Mouse (Mus musculus) liver, embryonic 16.5 days (tissue): ENCODE data around the gene Mpv17l2. TPM values are rescaled to one million over a fixed set of nuclear protein-coding genes. Genes with fewer than 3 reads are reported as not detected.
A peak's percentile ranks its signal among the peaks of the same experiment; 100 is the strongest.

Experiments
- ATAC-seq: fragments of 200-750 bp; cut with Nextera tagmentation; 2 replicates; pipeline ENCODE4 v1.8.0; 2017; ENCODE audit warnings: low read depth, mild to moderate bottlenecking, moderate number of reproducible peaks, moderate library complexity
- H3K27ac ChIP-seq: fragments of 300-500 bp; sonication (generic); 2 replicates; pipeline ENCODE4 v1.5.1; 2014; ENCODE audit warnings: mild to moderate bottlenecking, low read length
- H3K27me3 ChIP-seq: fragments of 300-500 bp; sonication (generic); 2 replicates; pipeline ENCODE4 v1.6.1; 2014; ENCODE audit warnings: low read depth, low read length, mixed read lengths; ENCODE audit not compliant: control insufficient read depth, insufficient read depth
- H3K36me3 ChIP-seq: fragments of 300-500 bp; sonication (generic); 2 replicates; pipeline ENCODE4 v1.6.1; 2014; ENCODE audit warnings: mild to moderate bottlenecking; ENCODE audit not compliant: control insufficient read depth, insufficient read depth
- H3K4me1 ChIP-seq: fragments of 300-500 bp; sonication (generic); 2 replicates; pipeline ENCODE4 v1.6.1; 2014; ENCODE audit warnings: low read depth, low read length, mixed read lengths; ENCODE audit not compliant: control insufficient read depth
- H3K4me2 ChIP-seq: fragments of 300-500 bp; sonication (generic); 2 replicates; pipeline ENCODE4 v1.6.1; 2014; ENCODE audit warnings: low read depth, low read length, mixed read lengths
- H3K4me3 ChIP-seq: fragments of 300-500 bp; sonication (generic); 2 replicates; pipeline ENCODE4 v1.5.1; 2014; ENCODE audit warnings: low read depth, mild to moderate bottlenecking, low read length
- H3K9ac ChIP-seq: fragments of 300-500 bp; sonication (generic); 2 replicates; pipeline ENCODE4 v1.6.1; 2014; ENCODE audit warnings: low read depth, low read length
- H3K9me3 ChIP-seq: fragments of 300-500 bp; sonication (generic); replicated peaks from 2 replicates; pipeline ENCODE4 v1.6.1; 2016; ENCODE audit warnings: low read length; ENCODE audit not compliant: control insufficient read depth
- WGBS: fragments of 180-500 bp; shearing (Covaris S2); extraction: QIAGEN DNeasy Blood & Tissue Kit; methylation state at CpG from one replicate; pipeline ENCODE4 v1.1.7; 2014; ENCODE audit not compliant: insufficient replicate concordance; 5-methylcytosine and 5-hydroxymethylcytosine counted together
- polyA plus RNA-seq: library from polyadenylated mRNA; unstranded; fragments of >200 nt; fragmentation: Nextera tagmentation; extraction: Ambion mirVana; gene quantifications from 2 replicates; pipeline ENCODE4 v1.2.1, GENCODE M21; 2015

The Mpv17l2 gene
- polyA plus RNA-seq, 1 experiment from 2014 or later: 32.1 TPM

DNA sequence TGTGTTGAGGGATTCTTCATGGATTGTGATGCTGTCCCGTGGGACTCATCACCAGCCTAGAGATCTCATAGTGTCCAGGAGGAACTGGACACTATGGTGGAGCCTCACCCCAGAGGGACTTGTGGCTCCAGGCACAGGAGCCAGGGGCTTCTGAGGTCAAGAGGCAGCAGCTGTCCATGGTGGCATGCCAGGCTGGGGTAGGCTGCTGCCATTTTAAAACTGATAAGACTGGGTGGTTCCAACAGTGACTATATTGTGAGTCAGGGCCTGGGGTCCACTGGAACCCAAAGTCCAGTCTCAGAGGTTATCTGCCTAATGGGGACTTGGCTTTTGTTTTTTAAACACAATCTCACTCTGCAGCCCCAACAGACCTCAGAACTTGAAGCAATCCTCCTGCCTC, 41.1 kb upstream of the Mpv17l2 start:
- H3K27me3 ChIP-seq: peaks cover 40% of the 10 kb centered on the region
- 71% methylated on average over 1 of the region's 1 CpGs for WGBS
- peaks cover 52% of the 10 kb centered on the region for H3K4me1 ChIP-seq

DNA sequence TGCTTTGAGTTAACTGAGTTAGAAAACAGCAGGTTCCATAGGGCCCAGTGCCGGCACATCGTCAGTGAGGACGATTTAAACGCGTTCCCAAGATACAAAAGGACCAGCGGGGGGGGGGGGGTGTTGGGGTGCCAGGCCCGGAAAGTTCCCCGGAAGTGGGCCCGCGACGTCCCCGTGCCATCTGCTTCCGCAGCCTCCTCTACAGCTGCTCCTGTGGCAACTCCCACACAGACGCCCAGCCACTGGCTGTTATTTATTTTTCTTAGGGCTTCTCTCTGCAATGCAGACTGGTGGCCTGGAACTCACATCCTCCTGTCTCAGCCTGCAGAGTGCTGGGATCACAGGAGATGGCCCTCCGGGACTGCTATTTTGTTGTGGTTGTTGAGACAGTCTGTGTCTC, 40.4 kb upstream of the Mpv17l2 start:
- Histone ChIP-seq H3K27ac (no peak overlapping the region), H3K4me1 (peaks cover 54% of the 10 kb centered on the region), H3K4me3 (no peak overlapping the region), H3K27me3 (peaks cover 40% of the 10 kb centered on the region), H3K4me2 (no peak overlapping the region), H3K9me3 (no peaks in the 10 kb centered on the region), H3K36me3 (no peaks in the 10 kb centered on the region), H3K9ac (no peak overlapping the region)
- ATAC-seq: no peak
- WGBS: 33% methylated on average over 15 of the region's 15 CpGs

More for the DNA sequence above, 41.1 kb upstream of the Mpv17l2 start:
- no peak for ATAC-seq
- H3K4me3 ChIP-seq: no peak overlapping the region
- H3K9me3 ChIP-seq: no peaks in the 10 kb centered on the region
- H3K4me2 ChIP-seq: no peak overlapping the region
- H3K27ac ChIP-seq: no peak overlapping the region
- H3K36me3 ChIP-seq: no peaks in the 10 kb centered on the region
- H3K9ac ChIP-seq: no peak overlapping the region

DNA sequence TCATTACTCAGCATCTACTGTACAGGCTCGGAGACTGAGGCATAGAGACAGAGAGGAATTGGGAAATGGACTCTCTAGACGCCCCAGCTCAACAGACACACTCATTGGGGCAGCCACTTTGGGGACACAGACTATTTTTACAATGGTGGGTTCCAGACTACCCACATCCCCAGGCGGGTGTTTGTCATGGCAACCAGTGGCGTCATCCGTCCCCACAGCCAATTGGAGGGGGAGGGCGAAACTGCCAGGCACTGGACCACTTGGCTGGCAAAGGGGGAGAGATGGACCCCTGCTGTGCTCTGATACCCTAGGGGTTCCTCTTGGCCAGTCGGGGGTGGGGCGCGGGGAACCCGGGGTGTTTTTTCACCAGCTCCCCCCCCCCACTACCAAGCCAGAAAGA, 39.9 kb upstream of the Mpv17l2 start:
- Histone ChIP-seq H3K9ac (no peak overlapping the region), H3K36me3 (no peaks in the 10 kb centered on the region), H3K27ac (no peak overlapping the region), H3K27me3 (peaks cover 37% of the 10 kb centered on the region), H3K4me2 (no peak overlapping the region), H3K9me3 (no peaks in the 10 kb centered on the region), H3K4me3 (no peak overlapping the region), H3K4me1 (peaks cover 52% of the 10 kb centered on the region)
- ATAC-seq: no peak
- 54% methylated on average over 10 of the region's 10 CpGs for WGBS

DNA sequence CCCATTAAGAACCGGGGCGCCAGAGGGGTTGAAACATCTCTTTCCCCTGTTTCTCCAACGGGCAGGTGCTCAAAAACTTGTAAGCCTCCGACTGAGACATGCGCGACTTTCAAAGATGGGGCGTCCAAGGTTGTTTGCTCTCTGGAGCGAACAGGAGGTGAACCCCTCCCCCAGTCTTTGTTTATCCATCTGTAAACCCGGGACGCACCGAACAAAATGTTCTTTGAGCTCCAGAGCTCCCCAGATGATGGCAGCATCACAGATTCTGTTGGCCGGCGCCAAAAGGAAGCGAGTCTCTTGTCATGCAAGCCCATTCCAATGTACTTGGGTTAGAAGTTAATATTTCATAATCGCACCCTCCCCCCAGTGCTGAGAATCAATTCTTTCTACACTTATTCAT, 37.5 kb upstream of the Mpv17l2 start:
- H3K9ac ChIP-seq: peak overlapping the region; percentile 25; the same call in 1 of the 2 replicates

DNA sequence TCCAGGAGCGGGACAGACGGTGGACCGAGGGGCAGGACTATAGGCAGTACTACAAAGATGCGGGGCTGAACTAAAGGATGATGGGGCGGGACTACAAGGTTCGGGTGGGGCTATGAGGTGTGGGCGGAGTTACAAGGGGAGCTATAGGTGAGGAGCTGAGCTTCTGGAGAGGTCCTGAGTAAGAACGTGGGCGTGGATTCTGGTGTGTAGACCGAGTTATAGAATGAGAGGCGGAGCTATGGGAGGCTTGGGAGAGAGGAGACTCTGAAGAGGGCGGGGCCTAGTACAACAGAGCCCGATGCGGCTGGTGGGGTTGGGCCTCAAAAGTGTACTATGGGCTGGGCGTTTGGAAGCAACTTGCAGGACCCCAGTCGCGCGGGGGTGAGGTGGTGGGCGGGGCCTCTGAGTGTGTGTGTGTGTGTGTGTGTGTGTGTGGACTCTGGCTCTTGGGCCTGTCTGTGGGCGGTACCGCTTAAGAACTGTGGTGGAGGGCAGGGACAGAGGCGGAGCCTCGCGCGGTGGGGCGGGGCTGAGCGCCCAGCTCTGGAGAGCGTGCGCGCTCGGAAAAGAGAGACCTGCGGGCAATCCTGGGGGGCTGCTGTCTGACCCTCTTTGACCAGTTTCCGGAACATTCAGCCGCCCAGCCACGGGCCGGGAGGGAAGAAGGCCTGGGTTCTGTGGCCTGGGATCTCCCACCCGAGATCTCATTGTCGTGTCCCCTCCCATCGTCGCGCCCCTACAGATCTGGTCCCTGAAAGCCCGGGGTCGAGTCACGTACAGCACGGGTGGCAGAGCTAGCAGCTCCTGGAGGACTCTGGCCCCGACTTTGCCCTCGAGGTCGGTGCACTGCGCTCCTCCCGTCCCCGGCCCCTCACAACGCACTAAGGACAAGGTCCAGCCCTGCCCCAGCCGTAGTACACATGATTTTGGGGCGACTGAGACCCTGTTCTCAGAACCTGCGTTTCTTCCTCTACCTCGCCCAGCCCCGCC, 36.6 kb upstream of the Mpv17l2 start:
- no peaks in the 10 kb centered on the region for H3K9me3 ChIP-seq
- H3K27me3 ChIP-seq: peaks cover 38% of the 10 kb centered on the region

More for the DNA sequence above, 37.5 kb upstream of the Mpv17l2 start:
- H3K4me2 ChIP-seq: peak overlapping the region; percentile 89
- H3K27me3 ChIP-seq: peaks cover 38% of the 10 kb centered on the region
- H3K4me3 ChIP-seq: peak overlapping the region; percentile 63
- no peaks in the 10 kb centered on the region for H3K36me3 ChIP-seq
- H3K9me3 ChIP-seq: no peaks in the 10 kb centered on the region
- WGBS: 18% methylated on average over 15 of the region's 15 CpGs
- no peak for ATAC-seq
- peaks cover 35% of the 10 kb centered on the region for H3K4me1 ChIP-seq
- H3K27ac ChIP-seq: peak overlapping the region; percentile 75

DNA sequence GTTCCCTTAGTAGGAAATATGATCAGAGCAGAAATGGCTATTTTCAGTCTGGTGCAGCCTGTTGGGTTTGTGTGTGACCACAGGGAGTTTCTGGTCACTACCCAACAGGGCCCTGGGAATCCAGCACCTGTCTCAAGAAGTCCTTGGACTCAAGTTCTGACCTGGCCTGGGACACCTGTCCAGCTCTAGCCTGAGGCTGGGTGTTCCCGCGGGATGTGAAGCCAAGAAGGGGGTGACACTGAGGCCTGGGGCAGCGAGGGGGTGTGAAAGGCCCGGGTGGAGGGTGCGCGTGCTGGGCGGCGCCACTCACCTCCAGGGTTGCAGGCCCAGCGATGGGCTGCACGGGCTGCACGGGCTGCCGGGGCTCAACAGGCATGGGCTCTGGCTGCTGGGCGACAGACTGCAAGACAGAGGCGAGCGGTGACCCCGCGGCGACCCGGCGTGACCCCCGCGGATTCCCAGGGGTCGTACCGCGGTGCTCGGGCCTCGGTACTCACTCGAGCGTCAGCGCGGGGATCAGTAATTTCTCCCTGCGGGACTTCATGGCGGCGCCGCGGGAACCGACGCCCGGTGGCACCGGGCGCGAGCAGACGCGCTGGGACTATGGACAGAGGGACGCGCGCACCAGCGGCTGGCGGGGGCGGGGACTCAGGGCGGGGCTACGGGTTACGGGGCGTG, 35.8 kb upstream of the Mpv17l2 start:
- no peak for ATAC-seq
- Histone ChIP-seq H3K9me3 (no peaks in the 10 kb centered on the region), H3K4me3 (peak overlapping the region; percentile 63), H3K4me2 (peak overlapping the region; percentile 89), H3K27me3 (peaks cover 38% of the 10 kb centered on the region), H3K27ac (peak overlapping the region; percentile 54; the same call in 1 of the 2 replicates), H3K4me1 (peaks cover 44% of the 10 kb centered on the region), H3K36me3 (no peaks in the 10 kb centered on the region), H3K9ac (peak overlapping the region; percentile 73)
- WGBS: 6% methylated on average over 54 of the region's 54 CpGs

More for the DNA sequence above, 36.6 kb upstream of the Mpv17l2 start:
- H3K4me3 ChIP-seq: peak overlapping the region; percentile 63
- peak overlapping the region; percentile 89 for H3K4me2 ChIP-seq
- peaks cover 38% of the 10 kb centered on the region for H3K4me1 ChIP-seq
- H3K36me3 ChIP-seq: no peaks in the 10 kb centered on the region
- peak overlapping the region; percentile 25 for H3K9ac ChIP-seq
- peak; percentile 80 for ATAC-seq
- WGBS: 2% methylated on average over 57 of the region's 57 CpGs
- peak overlapping the region; percentile 75 for H3K27ac ChIP-seq

DNA sequence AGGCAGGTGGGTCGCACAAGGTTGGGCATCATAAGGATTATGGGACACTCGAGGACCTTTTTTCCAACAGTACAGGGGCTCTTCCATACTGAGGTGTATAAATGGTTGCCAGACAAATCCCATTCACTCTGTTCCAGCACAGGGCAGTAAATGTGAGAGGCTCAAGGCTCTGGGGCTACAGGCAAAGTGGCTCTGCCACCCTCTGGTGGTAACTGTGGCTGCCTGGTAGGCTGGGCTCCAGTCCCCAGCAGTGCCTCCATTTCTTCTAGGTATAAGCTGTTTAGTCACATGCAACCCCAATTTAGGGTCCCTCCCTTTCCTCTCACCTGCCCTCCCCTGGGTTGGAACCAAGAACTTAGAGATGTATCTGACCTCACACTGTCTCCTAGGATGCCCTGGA, 34.6 kb upstream of the Mpv17l2 start:
- ATAC-seq: no peak
- Histone ChIP-seq H3K36me3 (no peaks in the 10 kb centered on the region), H3K27me3 (peaks cover 32% of the 10 kb centered on the region), H3K9me3 (no peaks in the 10 kb centered on the region), H3K27ac (no peak overlapping the region), H3K4me2 (peak overlapping the region; percentile 89), H3K9ac (no peak overlapping the region), H3K4me1 (peaks cover 56% of the 10 kb centered on the region), H3K4me3 (no peak overlapping the region; the same call in 1 of the 2 replicates)
- WGBS: 70% methylated on average over 2 of the region's 2 CpGs

DNA sequence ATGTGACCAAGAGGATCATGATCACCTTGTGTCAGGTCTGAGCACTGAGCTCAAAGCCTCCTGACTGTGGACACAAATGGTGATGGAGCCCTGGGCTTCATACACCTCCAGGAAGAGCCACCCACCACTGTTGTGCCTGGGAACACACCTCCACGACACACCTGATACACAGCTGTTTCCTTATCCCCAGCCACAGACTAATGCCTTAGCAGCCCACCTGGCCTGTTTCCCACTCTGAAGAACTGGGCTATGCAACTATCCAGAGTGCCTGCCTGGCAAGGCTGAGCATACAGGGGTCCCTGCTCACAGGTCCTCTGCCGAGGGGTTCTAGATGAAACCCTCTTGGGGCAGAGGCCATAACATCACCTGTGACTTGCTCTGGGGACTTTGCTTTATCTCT, 33.5 kb upstream of the Mpv17l2 start:
- no peak overlapping the region for H3K4me2 ChIP-seq
- 68% methylated on average over 2 of the region's 2 CpGs for WGBS
- H3K4me1 ChIP-seq: peaks cover 58% of the 10 kb centered on the region
- H3K9ac ChIP-seq: no peak overlapping the region
- H3K27me3 ChIP-seq: peaks cover 21% of the 10 kb centered on the region
- no peak for ATAC-seq
- no peak overlapping the region for H3K27ac ChIP-seq
- H3K9me3 ChIP-seq: no peaks in the 10 kb centered on the region
- H3K36me3 ChIP-seq: no peaks in the 10 kb centered on the region; the same call in none of the 2 replicates
- no peak overlapping the region for H3K4me3 ChIP-seq
